Mouse (Mus musculus) myocyte (in vitro differentiated cells): ENCODE data around the gene Mrpl48.

ENCODE experiments used
- E2F4 ChIP-seq: IDR thresholded peaks from one replicate; pipeline ENCODE4 v1.6.1; 2011; ENCODE audit warnings: mild to moderate bottlenecking, control low read depth, moderate library complexity; ENCODE audit not compliant: insufficient read depth
- MAX ChIP-seq: IDR thresholded peaks from one replicate; pipeline ENCODE4 v1.6.1; 2011; ENCODE audit warnings: low read depth, mild to moderate bottlenecking, control low read depth
- MYOD1 ChIP-seq, 3 experiments: IDR thresholded peaks; one replicate each; pipeline ENCODE4 v1.6.1; 2011; ENCODE audit warnings: control low read depth in 2 of 3, low read depth in 2 of 3, mild to moderate bottlenecking in 2 of 3, moderate library complexity in 1 of 3; ENCODE audit not compliant: insufficient read length in 2 of 3, control insufficient read depth in 1 of 3
- POLR2A ChIP-seq: IDR thresholded peaks from one replicate; pipeline ENCODE4 v1.6.1; 2011; ENCODE audit warnings: low read depth, mild to moderate bottlenecking, control low read depth, moderate library complexity; ENCODE audit not compliant: insufficient read length
- POLR2AphosphoS2 ChIP-seq: IDR thresholded peaks from one replicate; pipeline ENCODE4 v1.6.1; 2011; ENCODE audit warnings: low read depth, control low read depth; ENCODE audit not compliant: insufficient read length
- TCF12 ChIP-seq: IDR thresholded peaks from one replicate; pipeline ENCODE4 v1.6.1; 2011; ENCODE audit warnings: mild to moderate bottlenecking, control low read depth; ENCODE audit not compliant: poor library complexity, insufficient read depth, severe bottlenecking

- no peak for TF ChIP-seq POLR2AphosphoS2
- TF ChIP-seq POLR2A = no peak
- no peak for TF ChIP-seq E2F4
- no peak for TF ChIP-seq MAX
- no peak for TF ChIP-seq TCF12
- no peak for TF ChIP-seq MYOD1 (IDR thresholded peaks at IDR 0.05; ENCODE audit: control insufficient read depth in 1 of 3, insufficient read length in 2 of 3, low read depth in 2 of 3)
Observed at GRCm38 (mm10) chr7:100591522-100591852, 16.6 kb downstream of the Mrpl48 start.
